Mouse (Mus musculus): ENCODE data around the gene Il4i1. TPM values are rescaled to one million over a fixed set of nuclear protein-coding genes. Genes with fewer than 3 reads are reported as not detected.

Gene Il4i1
- polyA plus RNA-seq, 2 experiments: 0.22 to 0.40 TPM

DNA sequence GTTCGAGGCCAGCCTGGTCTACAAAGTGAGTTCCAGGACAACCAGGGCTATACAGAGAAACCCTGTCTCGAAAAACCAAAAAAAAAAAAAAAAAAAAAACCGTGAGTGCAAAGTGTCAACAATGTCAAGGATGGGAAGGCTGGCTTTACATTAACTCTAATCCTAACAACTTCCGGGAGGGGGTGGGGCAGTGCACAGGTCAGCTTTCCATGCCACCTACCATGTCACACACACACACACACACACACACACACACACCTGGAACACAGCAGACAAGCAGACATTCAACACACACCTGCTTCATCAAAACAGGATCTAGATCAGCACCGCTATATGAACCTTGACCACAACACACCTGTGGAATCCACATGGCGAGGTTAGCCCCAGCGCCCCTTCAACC, 74.0 kb downstream of the Il4i1 start:
- Histone ChIP-seq H3K4me3 (ENCODE audit: insufficient read depth in 1 of 2, low read depth in 2 of 2, low read length in 2 of 2) (no peak overlapping the region), H3K4me2 (ENCODE audit: low read depth) (peak overlapping the region; percentile 88)

More for the DNA sequence above, 74.0 kb downstream of the Il4i1 start:
- 79% methylated on average over 6 of the region's 7 CpGs for WGBS (ENCODE audit: insufficient replicate concordance)
- peaks cover 11 to 17% of the 10 kb centered on the region in 2 experiments for H3K4me1 ChIP-seq (replicated peaks; ENCODE audit: control insufficient read depth in 2 of 2, insufficient read depth in 2 of 2, low read length in 1 of 2)
- no peak overlapping the region for H3K9ac ChIP-seq (replicated peaks)
- no peaks in the 10 kb centered on the region; the same call in 1 of the 2 replicates for H3K36me3 ChIP-seq (replicated peaks; ENCODE audit: control insufficient read depth, insufficient read depth, low read depth)
- H3K27me3 ChIP-seq (ENCODE audit: control insufficient read depth, insufficient read depth, low read length): no peaks in the 10 kb centered on the region
- DNase-seq (ENCODE audit: low read depth in 3 of 3, low spot score in 3 of 3) (no peak), ATAC-seq (ENCODE audit: insufficient read depth) (no peak)
- TF ChIP-seq EP300 (IDR thresholded peaks at IDR 0.05; ENCODE audit: low read depth) (no peak), CTCF (IDR thresholded peaks at IDR 0.05; ENCODE audit: low read depth) (no peak)
- H3K9me3 ChIP-seq (ENCODE audit: control insufficient read depth, low read length): no peaks in the 10 kb centered on the region
- H3K27ac ChIP-seq: no peak overlapping the region

MicroRNAs within 50 kb of the gene (microRNA counts, 519-probe panel; counts per million panel counts)
- microRNA mmu-miR-707: 69.9 counts per million

Small RNA genes within 50 kb of the gene (microRNA-seq; reads per million reads assigned to microRNA genes)
- not detected for gene Mir707

Other genes with a start within 250 kb of the Il4i1 start
- 4.3 and 5.8 TPM in 2 replicates for gene Napsa, start 244.0 kb upstream of the Il4i1 start, polyA plus RNA-seq (2012; rRNA removed)
- 6.7 and 8.6 TPM in 2 replicates for gene Napsa, start 244.0 kb upstream of the Il4i1 start, polyA plus RNA-seq (2014; fragmentation: Nextera tagmentation; extraction: Ambion mirVana)
- gene Kcnc3, start 225.7 kb upstream of the Il4i1 start, polyA plus RNA-seq (2012; rRNA removed): 0.16 and 0.24 TPM in 2 replicates
- gene Kcnc3, start 225.7 kb upstream of the Il4i1 start, polyA plus RNA-seq (2014; fragmentation: Nextera tagmentation; extraction: Ambion mirVana): not detected in 2 replicates
- gene Myh14, start 145.5 kb upstream of the Il4i1 start, polyA plus RNA-seq (2012; rRNA removed): 0.15 and 0.75 TPM in 2 replicates
- gene Myh14, start 145.5 kb upstream of the Il4i1 start, polyA plus RNA-seq (2014; fragmentation: Nextera tagmentation; extraction: Ambion mirVana): 0.09 and 0.23 TPM in 2 replicates
- not detected in 2 replicates for gene Izumo2, start 107.6 kb upstream of the Il4i1 start, polyA plus RNA-seq (2012; rRNA removed)
- gene Izumo2, start 107.6 kb upstream of the Il4i1 start, polyA plus RNA-seq (2014; fragmentation: Nextera tagmentation; extraction: Ambion mirVana): not detected in 2 replicates
- 22.2 and 23.7 TPM in 2 replicates for gene Vrk3, start 68.0 kb upstream of the Il4i1 start, polyA plus RNA-seq (2012; rRNA removed)
- gene Vrk3, start 68.0 kb upstream of the Il4i1 start, polyA plus RNA-seq (2014; fragmentation: Nextera tagmentation; extraction: Ambion mirVana): 20.4 and 22.2 TPM in 2 replicates
- gene Zfp473, start 65.3 kb upstream of the Il4i1 start, polyA plus RNA-seq (2012; rRNA removed): 0.79 and 0.96 TPM in 2 replicates
- gene Zfp473, start 65.3 kb upstream of the Il4i1 start, polyA plus RNA-seq (2014; fragmentation: Nextera tagmentation; extraction: Ambion mirVana): 0.81 and 1.1 TPM in 2 replicates
- gene Nup62, start 299 bp upstream of the Il4i1 start, polyA plus RNA-seq (2012; rRNA removed): 44.8 and 50.2 TPM in 2 replicates
- gene Nup62, start 299 bp upstream of the Il4i1 start, polyA plus RNA-seq (2014; fragmentation: Nextera tagmentation; extraction: Ambion mirVana): 31.5 and 32.8 TPM in 2 replicates
- 33.8 and 36.4 TPM in 2 replicates for gene Atf5, start 271 bp downstream of the Il4i1 start, polyA plus RNA-seq (2012; rRNA removed)
- gene Atf5, start 271 bp downstream of the Il4i1 start, polyA plus RNA-seq (2014; fragmentation: Nextera tagmentation; extraction: Ambion mirVana): 2.5 TPM in 2 replicates
- 25.8 and 36.4 TPM in 2 replicates for gene Akt1s1, start 32.6 kb downstream of the Il4i1 start, polyA plus RNA-seq (2012; rRNA removed)
- gene Akt1s1, start 32.6 kb downstream of the Il4i1 start, polyA plus RNA-seq (2014; fragmentation: Nextera tagmentation; extraction: Ambion mirVana): 10.0 and 10.6 TPM in 2 replicates
- gene Tbc1d17, start 32.7 kb downstream of the Il4i1 start, polyA plus RNA-seq (2012; rRNA removed): 12.9 and 16.2 TPM in 2 replicates
- 18.3 and 20.2 TPM in 2 replicates for gene Tbc1d17, start 32.7 kb downstream of the Il4i1 start, polyA plus RNA-seq (2014; fragmentation: Nextera tagmentation; extraction: Ambion mirVana)
- gene Pnkp, start 40.8 kb downstream of the Il4i1 start, polyA plus RNA-seq (2012; rRNA removed): 12.7 and 14.3 TPM in 2 replicates
- gene Pnkp, start 40.8 kb downstream of the Il4i1 start, polyA plus RNA-seq (2014; fragmentation: Nextera tagmentation; extraction: Ambion mirVana): 15.6 and 17.0 TPM in 2 replicates
- 47.3 and 54.1 TPM in 2 replicates for gene Ptov1, start 53.4 kb downstream of the Il4i1 start, polyA plus RNA-seq (2012; rRNA removed)
- 35.0 and 42.1 TPM in 2 replicates for gene Ptov1, start 53.4 kb downstream of the Il4i1 start, polyA plus RNA-seq (2014; fragmentation: Nextera tagmentation; extraction: Ambion mirVana)
- 29.3 and 35.1 TPM in 2 replicates for gene Med25, start 76.3 kb downstream of the Il4i1 start, polyA plus RNA-seq (2012; rRNA removed)
- 24.2 and 27.1 TPM in 2 replicates for gene Med25, start 76.3 kb downstream of the Il4i1 start, polyA plus RNA-seq (2014; fragmentation: Nextera tagmentation; extraction: Ambion mirVana)
- gene Fuz, start 79.7 kb downstream of the Il4i1 start, polyA plus RNA-seq (2012; rRNA removed): 5.9 and 6.5 TPM in 2 replicates
- gene Fuz, start 79.7 kb downstream of the Il4i1 start, polyA plus RNA-seq (2014; fragmentation: Nextera tagmentation; extraction: Ambion mirVana): 5.0 and 5.5 TPM in 2 replicates
- gene Ap2a1, start 113.1 kb downstream of the Il4i1 start, polyA plus RNA-seq (2012; rRNA removed): 62.2 and 67.6 TPM in 2 replicates
- gene Ap2a1, start 113.1 kb downstream of the Il4i1 start, polyA plus RNA-seq (2014; fragmentation: Nextera tagmentation; extraction: Ambion mirVana): 69.6 and 74.2 TPM in 2 replicates
- 0.07 and 0.22 TPM in 2 replicates for gene Tsks, start 126.8 kb downstream of the Il4i1 start, polyA plus RNA-seq (2012; rRNA removed)
- gene Tsks, start 126.8 kb downstream of the Il4i1 start, polyA plus RNA-seq (2014; fragmentation: Nextera tagmentation; extraction: Ambion mirVana): 0.05 TPM in 1 of 2 replicates, not detected in the other
- gene Cpt1c, start 158.5 kb downstream of the Il4i1 start, polyA plus RNA-seq (2012; rRNA removed): 2.5 and 3.0 TPM in 2 replicates
- gene Cpt1c, start 158.5 kb downstream of the Il4i1 start, polyA plus RNA-seq (2014; fragmentation: Nextera tagmentation; extraction: Ambion mirVana): 0.80 and 1.3 TPM in 2 replicates
- gene Prmt1, start 170.2 kb downstream of the Il4i1 start, polyA plus RNA-seq (2012; rRNA removed): 168 and 174 TPM in 2 replicates
- 50.4 and 51.2 TPM in 2 replicates for gene Prmt1, start 170.2 kb downstream of the Il4i1 start, polyA plus RNA-seq (2014; fragmentation: Nextera tagmentation; extraction: Ambion mirVana)
- gene Irf3, start 181.3 kb downstream of the Il4i1 start, polyA plus RNA-seq (2012; rRNA removed): 40.3 and 41.0 TPM in 2 replicates
- 28.0 and 32.1 TPM in 2 replicates for gene Irf3, start 181.3 kb downstream of the Il4i1 start, polyA plus RNA-seq (2014; fragmentation: Nextera tagmentation; extraction: Ambion mirVana)
- 11.4 and 14.4 TPM in 2 replicates for gene Bcl2l12, start 182.3 kb downstream of the Il4i1 start, polyA plus RNA-seq (2012; rRNA removed)
- 11.7 and 11.9 TPM in 2 replicates for gene Bcl2l12, start 182.3 kb downstream of the Il4i1 start, polyA plus RNA-seq (2014; fragmentation: Nextera tagmentation; extraction: Ambion mirVana)
- gene Scaf1, start 200.0 kb downstream of the Il4i1 start, polyA plus RNA-seq (2012; rRNA removed): 16.2 and 16.9 TPM in 2 replicates
- 11.0 and 14.5 TPM in 2 replicates for gene Scaf1, start 200.0 kb downstream of the Il4i1 start, polyA plus RNA-seq (2014; fragmentation: Nextera tagmentation; extraction: Ambion mirVana)
- 16.3 and 19.7 TPM in 2 replicates for gene Rras, start 201.6 kb downstream of the Il4i1 start, polyA plus RNA-seq (2012; rRNA removed)
- gene Rras, start 201.6 kb downstream of the Il4i1 start, polyA plus RNA-seq (2014; fragmentation: Nextera tagmentation; extraction: Ambion mirVana): 15.4 and 20.6 TPM in 2 replicates
- 1.8 and 2.6 TPM in 2 replicates for gene Prr12, start 236.5 kb downstream of the Il4i1 start, polyA plus RNA-seq (2012; rRNA removed)
- gene Prr12, start 236.5 kb downstream of the Il4i1 start, polyA plus RNA-seq (2014; fragmentation: Nextera tagmentation; extraction: Ambion mirVana): 1.9 and 2.2 TPM in 2 replicates
- gene Nosip, start 246.0 kb downstream of the Il4i1 start, polyA plus RNA-seq (2012; rRNA removed): 24.5 and 26.4 TPM in 2 replicates
- 23.1 and 27.4 TPM in 2 replicates for gene Nosip, start 246.0 kb downstream of the Il4i1 start, polyA plus RNA-seq (2014; fragmentation: Nextera tagmentation; extraction: Ambion mirVana)
- gene Prrg2, start 246.3 kb downstream of the Il4i1 start, polyA plus RNA-seq (2012; rRNA removed): 8.5 and 10.1 TPM in 2 replicates
- 6.2 and 7.3 TPM in 2 replicates for gene Prrg2, start 246.3 kb downstream of the Il4i1 start, polyA plus RNA-seq (2014; fragmentation: Nextera tagmentation; extraction: Ambion mirVana)